Mouse (Mus musculus): ENCODE measurements around the gene Vill. TPM values are rescaled to one million over a fixed set of nuclear protein-coding genes. Genes with fewer than 3 reads are reported as not detected.
A peak's percentile ranks its signal among the peaks of the same experiment; 100 is the strongest.

Vill gene
- 1 to 10 TPM in 1 of 2 experiments, under 1 TPM in 1; 0.78 to 1.3 TPM for total RNA-seq (2021)
- long read RNA-seq, partial matches to known transcripts: 0 of 1 reads
- long read RNA-seq, other reads (novel, unspliced or antisense): 1 of 1 reads

- DNase-seq (ENCODE audit: low spot score in 2 of 2): no peak
Measured at GRCm38 (mm10) chr9:119052154-119052944, at the start of gene Vill. Gene Vill, plus strand, starts transcription at chr9:119052778.

DNA sequence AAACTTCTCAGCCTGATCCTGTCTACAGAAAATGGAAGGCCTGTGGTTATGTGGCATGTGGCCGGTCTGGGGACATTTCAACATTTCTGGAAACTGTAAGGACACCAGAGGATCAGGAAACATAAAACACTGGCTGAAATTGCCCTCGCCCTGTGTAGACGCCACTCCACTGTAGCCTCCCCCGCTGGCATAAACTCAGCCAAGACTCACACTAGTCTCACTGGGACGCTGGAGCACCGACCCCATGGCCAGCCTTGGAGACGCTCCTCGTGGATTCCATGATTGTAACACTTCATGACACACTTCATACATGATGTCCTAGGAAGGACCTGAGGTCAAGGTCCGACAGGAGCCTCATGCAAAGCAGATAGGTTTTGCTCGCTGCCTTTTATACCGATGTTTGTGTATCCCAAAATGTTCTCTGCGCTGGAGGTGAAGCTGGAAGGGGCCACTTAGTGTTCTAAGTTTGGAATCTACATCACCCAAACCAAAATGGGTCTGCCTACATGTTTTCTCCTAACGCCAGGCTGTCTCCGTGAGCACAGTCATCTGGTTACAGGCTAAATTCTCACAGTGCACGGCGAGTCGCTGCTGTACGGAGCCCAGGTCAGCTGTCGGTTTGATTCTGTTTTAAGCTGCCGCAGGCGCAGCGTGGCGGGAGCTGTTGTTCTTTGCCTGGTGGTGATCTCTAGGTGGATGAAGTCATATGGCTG is 48.4 kb upstream of the Vill start:
- no peak for DNase-seq (ENCODE audit: low spot score in 2 of 2)

DNA sequence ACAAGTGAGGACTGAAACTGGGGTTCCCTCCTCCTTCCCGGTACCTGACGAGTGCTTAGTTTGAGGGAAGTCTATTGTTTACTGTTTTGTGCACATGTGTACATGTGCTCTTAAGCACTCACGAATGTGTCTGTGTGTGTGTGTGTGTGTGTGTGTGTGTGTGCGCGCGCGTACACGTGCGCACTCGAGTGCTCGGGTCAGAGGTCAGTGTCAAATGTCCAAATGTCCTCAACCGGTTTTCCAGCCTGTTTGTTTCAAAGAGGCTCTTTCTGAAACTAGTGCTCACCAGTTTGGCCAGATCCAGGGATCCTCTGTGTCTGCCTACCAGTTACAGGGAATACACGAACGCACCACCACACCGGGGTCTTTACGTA is 47.9 kb upstream of the Vill start:
- DNase-seq (ENCODE audit: low spot score in 2 of 2): no peak

DNA sequence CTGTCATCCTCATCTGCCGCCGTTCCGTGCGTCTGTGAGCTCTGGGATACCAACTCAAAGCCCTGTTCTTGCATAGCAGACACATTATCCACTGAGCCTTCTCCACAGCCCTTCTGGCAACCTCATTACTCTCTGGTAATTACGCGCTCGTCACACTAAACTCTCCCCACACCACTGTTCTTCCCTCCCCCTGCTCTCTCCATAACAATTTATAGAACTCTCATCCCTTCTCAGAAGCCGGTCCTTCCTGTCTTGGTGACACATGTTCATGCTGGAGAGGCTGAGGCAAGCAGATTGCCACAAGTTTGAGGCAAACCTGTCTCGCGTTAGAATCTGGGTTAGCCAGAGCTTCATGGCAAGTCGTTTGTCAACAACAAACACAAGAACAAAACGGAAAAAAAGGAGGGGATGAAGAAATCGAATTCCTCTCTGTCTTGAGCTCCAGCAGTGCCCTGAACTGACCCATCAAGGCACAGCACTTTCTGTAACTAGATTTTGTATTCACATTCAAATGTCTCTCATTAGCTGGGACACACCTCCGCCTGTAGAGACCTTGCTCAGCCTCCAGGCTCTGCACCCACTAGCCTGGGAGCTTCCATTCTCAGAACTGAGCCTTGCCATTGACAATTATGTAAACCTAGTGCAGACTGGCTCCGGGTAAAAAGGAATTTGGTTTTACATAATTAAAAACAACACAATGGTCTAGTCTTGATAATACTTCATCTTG is 47.1 kb upstream of the Vill start:
- no peak for DNase-seq (ENCODE audit: low spot score in 2 of 2)

DNA sequence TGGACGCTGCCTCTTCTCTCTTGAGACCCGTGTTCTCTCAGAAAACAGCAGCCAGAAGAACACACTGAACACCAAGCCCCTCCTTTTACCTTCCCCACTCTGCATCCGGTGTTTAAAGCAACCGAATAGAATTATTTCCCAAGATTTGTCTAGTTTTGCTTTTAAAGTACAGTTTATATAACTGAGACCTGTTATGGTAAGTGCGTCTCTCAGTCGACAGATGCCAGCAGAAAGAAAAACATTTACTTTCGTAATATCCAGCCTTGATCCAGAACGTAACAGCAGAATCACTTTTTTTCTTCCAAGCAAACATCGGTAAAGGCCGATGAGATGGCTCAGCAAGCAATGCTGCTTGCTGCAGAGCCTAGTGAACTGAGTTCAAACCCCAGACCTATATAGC is 45.3 kb upstream of the Vill start:
- DNase-seq (ENCODE audit: low spot score in 2 of 2): no peak

DNA sequence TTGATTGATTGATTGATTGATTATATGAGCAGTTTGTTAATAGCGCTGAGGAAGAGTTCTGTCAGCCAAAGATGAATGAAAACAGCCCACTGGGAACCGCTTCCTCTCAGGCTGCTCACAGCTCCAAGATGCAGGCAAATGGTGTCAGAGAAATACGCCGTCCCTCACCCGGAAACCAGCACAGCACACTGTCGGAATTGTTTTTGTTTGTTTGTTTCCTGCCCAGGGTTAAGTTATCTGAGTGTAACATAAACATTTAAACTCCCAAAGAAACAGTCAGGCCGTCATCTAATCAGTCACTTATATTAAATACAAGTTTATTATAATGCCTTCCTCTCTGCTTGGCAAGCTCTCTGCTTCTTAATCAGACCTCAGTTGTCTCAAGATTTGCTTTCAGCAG is 43.7 kb upstream of the Vill start:
- DNase-seq (ENCODE audit: low spot score in 2 of 2): no peak

DNA sequence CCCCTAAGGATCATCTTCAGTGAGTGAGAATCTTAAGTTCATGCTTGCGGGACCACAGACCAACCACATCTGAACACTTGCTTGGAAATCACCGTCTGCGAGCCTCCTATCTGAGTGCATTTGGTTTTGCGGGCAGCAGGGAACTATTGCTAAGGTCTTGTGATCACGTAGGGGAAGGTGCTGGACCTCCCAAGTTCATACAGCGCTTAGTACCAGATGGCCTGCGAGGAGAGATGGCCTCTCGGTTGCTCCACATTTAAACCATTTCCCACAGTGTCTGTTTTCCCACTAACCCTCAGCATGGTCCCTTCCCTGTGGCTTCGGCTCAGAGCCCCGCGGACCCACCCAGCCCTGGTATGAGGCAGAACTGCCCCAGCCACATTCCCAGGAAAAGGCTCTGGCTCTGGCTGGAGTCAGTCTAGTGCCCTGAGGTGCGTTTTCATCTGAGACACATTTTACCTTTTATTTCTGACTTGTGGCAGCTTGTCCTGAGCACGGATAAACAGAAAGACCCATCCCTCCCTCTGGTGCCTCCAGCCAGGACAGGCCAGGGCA is 42.3 kb upstream of the Vill start:
- DNase-seq (ENCODE audit: low spot score in 2 of 2): no peak

DNA sequence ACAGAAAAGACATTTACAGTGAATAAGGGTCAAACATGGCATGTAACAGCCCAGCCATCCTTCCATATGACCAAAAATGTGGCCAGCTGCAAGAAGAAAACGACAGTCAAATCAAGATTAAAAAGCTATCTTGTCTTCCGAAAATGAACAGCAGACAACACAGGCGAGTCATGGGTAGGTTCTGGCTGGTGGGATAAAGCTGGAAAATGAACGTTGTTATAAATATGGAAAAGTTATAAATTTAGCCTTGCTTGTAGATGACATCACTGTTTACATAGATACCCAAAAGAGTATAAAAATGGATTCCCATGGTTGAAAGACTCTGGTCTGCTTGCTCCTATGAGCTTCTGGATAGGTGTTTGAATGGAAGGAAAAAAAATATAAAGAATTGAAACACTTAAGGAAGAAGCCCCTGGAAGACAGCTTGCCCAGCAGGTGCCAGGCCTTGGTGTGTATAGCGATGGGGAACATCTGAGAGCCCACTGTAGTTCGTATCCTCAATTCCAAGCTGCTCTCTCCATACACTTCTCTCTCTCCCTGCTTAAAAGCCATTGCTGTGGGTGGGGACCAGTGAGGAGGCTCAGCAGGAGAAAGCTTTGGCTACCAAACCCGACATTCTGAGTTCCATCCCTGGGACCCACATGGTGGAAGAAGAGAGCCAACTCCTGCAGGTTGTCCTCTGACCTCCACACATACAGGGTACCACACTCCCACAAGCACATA is 35.6 kb upstream of the Vill start:
- no peak for DNase-seq (ENCODE audit: low spot score in 2 of 2)

GRCm38 (mm10) chr9:119021731-119022130 is 30.8 kb upstream of the Vill start:
- DNase-seq (ENCODE audit: low spot score in 2 of 2): no peak

DNA sequence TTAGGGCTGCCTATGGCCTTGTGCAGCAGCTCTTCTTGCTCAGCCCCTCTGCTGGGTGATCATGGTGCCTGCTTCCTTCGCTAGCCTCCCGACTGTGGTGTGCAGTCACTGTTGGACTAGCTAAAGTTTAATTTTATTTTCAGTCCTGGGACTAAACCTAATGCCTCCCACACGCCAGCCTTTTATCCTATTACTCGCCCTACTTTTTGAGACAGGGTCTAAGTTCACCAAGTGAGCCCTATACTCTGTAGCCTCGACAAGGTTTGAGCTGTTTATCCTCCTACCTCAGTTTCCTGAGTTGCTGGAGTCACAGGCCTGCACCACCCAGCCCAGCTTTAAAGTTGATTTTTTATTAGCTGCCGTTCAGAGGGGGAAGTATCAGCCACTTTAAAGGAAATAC is 27.3 kb upstream of the Vill start:
- DNase-seq (ENCODE audit: low spot score in 2 of 2): no peak

DNA sequence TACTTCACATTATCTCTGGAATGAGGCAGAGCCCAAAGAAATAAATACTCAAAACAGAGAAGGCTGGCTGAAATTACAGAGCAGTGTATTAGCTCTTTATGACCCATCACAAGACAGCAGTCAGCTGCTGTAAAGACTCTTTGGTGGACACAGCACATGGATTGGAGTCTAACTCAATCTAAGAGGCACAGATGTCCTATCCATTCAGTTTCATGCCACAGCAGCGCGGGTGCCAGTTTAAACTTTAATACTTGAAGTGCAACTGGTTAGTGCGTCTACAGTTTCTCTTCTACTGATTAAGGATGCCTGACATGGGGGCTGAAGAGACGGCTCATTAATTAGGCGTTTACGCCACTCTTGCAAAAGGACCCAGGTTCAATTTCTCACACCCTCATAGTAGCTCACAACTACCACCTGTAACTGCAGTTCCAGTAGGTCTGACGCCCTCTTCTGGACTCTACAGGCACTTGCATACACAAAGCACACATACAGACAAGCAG is 26.7 kb upstream of the Vill start:
- no peak for DNase-seq (ENCODE audit: low spot score in 2 of 2)

DNA sequence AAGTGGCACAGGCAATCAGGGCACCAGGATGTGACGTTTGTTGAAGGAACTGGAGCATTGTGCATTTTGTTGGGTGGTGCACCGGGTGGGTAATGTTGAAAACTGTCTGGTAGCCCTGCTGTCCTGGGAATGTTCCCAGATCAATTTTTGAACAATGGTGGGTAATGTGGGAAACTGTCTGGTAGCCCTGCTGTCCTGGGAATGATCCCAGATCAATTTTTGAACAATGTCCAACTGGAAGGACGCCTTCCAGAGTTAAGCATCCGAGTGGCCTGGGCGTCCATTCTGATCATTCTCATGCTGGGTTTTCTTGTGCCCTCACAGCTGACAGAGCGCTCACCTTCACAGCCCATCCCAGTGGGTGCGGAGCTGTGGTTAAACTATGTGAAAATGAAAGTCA is 25.2 kb upstream of the Vill start:
- DNase-seq (ENCODE audit: low spot score in 2 of 2): peak; percentile 53 to 54

- DNase-seq (ENCODE audit: low spot score in 2 of 2): no peak
Measured at GRCm38 (mm10) chr9:119028226-119029195, 24.1 kb upstream of the Vill start.

GRCm38 (mm10) chr9:119029568-119029967 is 23.0 kb upstream of the Vill start:
- peak; percentile 73 to 79 for DNase-seq (ENCODE audit: low spot score in 2 of 2)

DNA sequence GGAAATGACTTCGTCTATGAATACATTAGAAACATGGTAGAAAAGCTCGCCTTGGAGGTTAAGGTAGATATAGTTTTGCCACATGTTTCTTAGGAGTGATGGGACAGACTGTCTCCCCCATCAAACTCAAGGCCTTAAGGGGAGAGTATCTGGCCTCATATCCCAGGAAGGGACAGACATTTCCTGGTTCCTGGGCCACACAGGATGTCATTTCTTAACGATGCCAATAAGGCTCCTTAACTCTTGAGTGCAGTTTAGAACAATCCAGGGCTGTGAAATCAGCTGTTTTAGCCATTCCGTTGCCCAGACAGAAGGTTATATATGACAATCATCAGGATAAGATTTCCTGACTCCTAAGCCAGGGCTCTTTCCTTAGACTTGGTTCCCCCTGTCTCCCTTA is 21.5 kb upstream of the Vill start:
- no peak for DNase-seq (ENCODE audit: low spot score in 2 of 2)

GRCm38 (mm10) chr9:119031772-119032171 is 20.8 kb upstream of the Vill start:
- DNase-seq (ENCODE audit: low spot score in 2 of 2): no peak

DNA sequence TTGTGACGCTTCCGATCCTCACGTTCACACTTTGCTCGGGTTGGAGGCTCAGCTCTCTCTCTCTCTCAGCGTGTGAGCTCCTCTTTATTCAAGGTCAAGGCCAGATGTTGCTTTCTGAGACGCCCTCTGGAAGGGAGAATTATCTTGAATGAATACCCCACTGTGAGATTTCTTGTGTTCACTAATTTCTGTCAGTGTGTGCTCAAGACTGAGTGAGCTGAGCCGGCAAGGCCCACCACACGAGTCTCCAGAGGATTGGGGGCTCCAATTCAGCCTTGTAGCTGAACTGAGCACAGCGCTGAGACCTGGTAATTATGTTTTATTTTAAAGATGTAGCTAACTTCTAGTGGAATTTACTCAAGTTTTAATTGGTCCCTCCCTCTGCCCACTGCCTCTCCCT is 20.0 kb upstream of the Vill start:
- no peak for DNase-seq (ENCODE audit: low spot score in 2 of 2)

DNA sequence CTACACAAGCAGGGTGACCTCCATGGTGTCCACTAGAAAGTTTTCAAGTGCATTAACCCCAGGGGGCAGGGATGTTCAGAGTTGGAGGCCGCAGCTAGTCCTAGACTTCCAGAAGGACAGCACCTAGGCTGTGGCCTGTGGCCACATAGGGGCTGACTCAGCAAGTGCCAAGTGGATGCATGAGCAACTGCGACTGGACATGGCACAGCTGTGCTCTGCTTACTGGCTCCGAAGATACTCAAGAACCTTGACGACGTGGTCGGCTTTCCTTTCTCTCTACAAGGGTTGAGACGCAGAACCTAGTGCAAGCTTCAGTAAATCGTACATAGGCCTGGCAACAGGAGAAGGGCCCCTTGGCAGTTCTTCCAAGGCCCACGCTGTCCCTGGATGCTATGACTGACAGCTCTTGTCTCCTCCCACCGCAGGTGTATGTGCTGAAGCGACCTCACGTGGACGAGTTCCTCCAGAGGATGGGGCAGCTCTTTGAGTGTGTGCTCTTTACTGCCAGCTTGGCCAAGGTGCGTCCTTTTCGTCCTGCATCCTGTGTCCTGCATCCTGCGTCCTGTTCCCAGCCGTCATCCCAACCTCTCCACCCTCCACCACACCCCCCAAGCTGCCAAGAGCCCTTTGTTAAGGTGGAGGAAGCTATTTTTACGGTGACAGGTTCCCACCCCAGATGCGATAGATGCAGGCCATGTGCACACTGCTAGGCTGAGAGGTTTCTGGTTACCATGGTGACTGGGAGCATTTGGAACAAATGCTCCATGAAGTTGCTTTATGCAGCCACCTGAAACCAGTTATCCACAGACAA is 19.3 kb upstream of the Vill start:
- peak in 1 of 2 experiments; percentile 28 for DNase-seq (ENCODE audit: low spot score in 2 of 2)

GRCm38 (mm10) chr9:119034069-119034468 is 18.5 kb upstream of the Vill start:
- DNase-seq (ENCODE audit: low spot score in 2 of 2): no peak
